Mouse (Mus musculus): ENCODE measurements at regions not wholly inside any gene's neighbourhood (a gene's known extent, or its start where the extent isn't known, plus 50 kb on each side); places are given as distances from the start of the nearest gene placed in this dataset.

DNA sequence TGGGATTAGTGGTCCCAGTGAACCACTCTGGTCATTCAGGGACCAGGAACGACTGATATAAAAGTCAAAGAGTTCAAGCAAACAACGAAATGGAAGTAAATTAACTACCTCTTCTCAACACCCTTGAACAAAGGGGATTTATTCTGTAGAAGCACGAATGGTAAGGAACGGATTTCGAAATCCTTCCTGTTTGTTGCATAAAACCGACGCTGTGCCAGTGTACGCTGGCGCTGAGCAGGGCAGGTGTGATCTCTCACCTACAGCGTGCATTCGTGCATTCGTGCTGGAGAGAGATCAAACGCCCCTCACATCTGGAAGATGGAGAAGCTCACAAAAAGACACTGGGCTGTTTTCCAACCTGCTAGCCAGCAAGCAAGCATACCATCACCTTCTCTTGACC is 581.1 kb upstream of the Gm10131 start:
- TF ChIP-seq CTCF (IDR thresholded peaks at IDR 0.05; ENCODE audit: borderline replicate concordance, extremely low read depth, insufficient read depth, insufficient read length) (no peak), POLR2A (IDR thresholded peaks at IDR 0.05; ENCODE audit: borderline replicate concordance, extremely low read depth, insufficient read depth, insufficient read length, poor library complexity, severe bottlenecking) (no peak)

All from brain, embryonic 14.5 days (tissue).